Mouse (Mus musculus): ENCODE data around the gene Gm20489. TPM values are rescaled to one million over a fixed set of nuclear protein-coding genes. Genes with fewer than 3 reads are reported as not detected.

Gm20489 gene
- polyA plus RNA-seq (2015; fragmentation: Nextera tagmentation; extraction: Ambion mirVana), result not detected in 2 replicates

DNA sequence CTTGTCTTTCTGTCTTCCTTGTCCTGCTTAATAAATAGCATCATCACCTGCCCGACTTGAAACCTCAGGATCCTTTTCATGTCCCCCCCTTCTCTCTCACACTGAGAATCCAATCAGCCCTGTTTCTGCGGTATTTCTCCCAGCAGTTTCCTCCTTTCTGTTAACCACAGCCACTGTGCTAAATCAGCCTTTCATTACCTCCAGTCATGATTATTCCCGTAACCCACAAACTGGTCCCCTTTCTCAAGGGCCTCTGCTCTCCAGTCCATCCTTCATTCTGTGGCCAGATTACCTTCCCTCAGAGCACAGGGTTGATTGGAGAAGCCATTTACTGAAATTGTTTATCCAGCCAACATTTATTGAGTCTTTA lies at the start of gene Gm20489:
Gm20489 (minus strand) TSS at position 269 of the 370 bp plus-strand sequence.
- no peak for ATAC-seq (replicated peaks; ENCODE audit: insufficient number of reproducible peaks, insufficient read depth, low FRiP score, low read depth)
- Histone ChIP-seq H3K9ac (no peak within 1 kb of the TSS), H3K9me3 (replicated peaks) (no peaks in the 10 kb centered on the region), H3K4me1 (replicated peaks) (no peaks in the 10 kb centered on the region), H3K4me3 (peak within 1 kb of the TSS; percentile 21; the same call in 1 of the 2 replicates), H3K27me3 (no peaks in the 10 kb centered on the region), H3K27ac (no peak within 1 kb of the TSS), H3K36me3 (no peaks in the 10 kb centered on the region), H3K4me2 (peak within 1 kb of the TSS; percentile 15; the same call in 1 of the 2 replicates)
- 47% methylated on average over 3 of the region's 3 CpGs for WGBS

DNA sequence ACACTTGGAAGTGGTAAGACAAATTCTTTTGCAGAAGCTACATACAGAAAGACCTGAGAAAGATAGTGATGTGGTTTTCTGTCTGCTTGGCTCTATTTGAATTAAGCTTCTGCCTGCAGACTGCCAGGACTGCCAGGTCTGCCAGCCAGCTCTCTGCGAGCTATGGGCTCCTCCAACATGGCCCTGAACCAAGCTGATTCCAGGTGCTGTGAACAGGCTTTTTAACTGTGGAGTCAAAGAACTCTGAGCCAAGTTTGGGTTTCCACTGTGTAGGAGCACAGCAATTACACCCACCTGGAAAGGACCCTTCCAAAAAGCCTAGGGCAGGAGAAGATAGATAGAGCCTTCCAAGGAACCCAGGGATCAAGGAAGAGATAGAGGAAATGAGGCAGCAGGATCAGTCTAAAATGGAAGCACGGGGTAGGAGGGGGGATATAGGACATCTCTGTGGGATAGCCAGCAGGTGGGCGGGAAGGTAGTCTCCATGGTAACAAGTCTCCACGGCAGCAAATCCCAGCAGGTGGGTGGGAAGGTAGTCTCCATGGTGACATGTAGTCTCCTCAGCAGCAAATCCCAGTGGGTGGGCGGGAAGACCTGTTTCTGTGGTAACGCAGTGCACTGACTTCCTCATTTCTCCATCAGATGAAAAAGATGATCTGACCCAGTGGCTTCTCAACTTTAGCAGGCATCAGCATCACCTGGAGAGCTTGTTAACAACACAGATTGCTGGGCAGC lies 45.0 kb upstream of the Gm20489 start:
- WGBS, result 38% methylated on average over 6 of the region's 6 CpGs
- no peak overlapping the region for H3K4me2 ChIP-seq

DNA sequence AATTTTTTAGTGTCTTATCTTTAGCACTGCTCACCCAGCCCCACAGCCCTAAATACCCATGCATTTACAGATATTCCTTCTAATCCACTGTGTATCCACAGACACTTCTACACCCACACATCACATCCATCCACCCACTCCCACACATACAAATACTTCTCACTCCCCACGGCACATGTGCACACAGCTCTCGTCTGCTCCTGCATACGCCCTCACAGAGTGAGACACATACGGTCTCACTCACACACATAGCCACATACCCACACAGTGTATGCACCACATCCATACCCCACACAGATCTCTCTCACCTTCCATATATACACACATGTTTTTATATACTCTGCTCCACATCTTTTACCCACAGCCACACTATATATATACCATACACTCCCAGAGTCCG lies 40.5 kb upstream of the Gm20489 start:
- Histone ChIP-seq H3K4me2 (no peak overlapping the region), H3K4me3 (no peak overlapping the region), H3K27me3 (no peaks in the 10 kb centered on the region; the same call in 1 of the 2 replicates), H3K9me3 (replicated peaks) (no peaks in the 10 kb centered on the region), H3K27ac (no peak overlapping the region), H3K36me3 (no peaks in the 10 kb centered on the region), H3K9ac (no peak overlapping the region), H3K4me1 (replicated peaks) (no peaks in the 10 kb centered on the region)
- WGBS, result 77% methylated on average over 5 of the region's 5 CpGs
- no peak for ATAC-seq (replicated peaks; ENCODE audit: insufficient number of reproducible peaks, insufficient read depth, low FRiP score, low read depth)

More for the DNA sequence above, 45.0 kb upstream of the Gm20489 start:
- H3K9ac ChIP-seq, result no peak overlapping the region
- H3K27me3 ChIP-seq, result no peaks in the 10 kb centered on the region
- H3K36me3 ChIP-seq, result no peaks in the 10 kb centered on the region
- no peaks in the 10 kb centered on the region for H3K9me3 ChIP-seq (replicated peaks)
- no peak overlapping the region for H3K27ac ChIP-seq
- H3K4me3 ChIP-seq, result no peak overlapping the region
- ATAC-seq (replicated peaks; ENCODE audit: insufficient number of reproducible peaks, insufficient read depth, low FRiP score, low read depth), result no peak
- H3K4me1 ChIP-seq (replicated peaks), result no peaks in the 10 kb centered on the region

DNA sequence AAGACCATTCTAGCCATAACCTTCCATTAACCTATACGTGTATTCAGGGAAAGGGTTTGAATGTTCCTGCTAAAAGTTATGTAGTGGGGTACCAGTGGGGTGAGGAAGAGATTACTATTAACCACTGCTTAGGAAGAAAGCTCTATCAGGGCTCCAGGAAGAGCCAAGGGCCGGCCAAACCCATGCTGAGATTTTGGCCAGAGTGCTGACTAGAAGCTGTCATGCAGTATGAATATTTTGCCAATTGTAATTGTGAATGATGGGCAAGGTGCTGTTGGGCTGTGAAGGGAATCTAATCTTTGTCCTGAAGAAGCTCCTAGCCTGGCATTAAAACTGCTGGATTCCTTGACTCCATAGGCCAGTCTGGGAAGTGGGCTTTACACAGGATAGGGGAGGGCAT lies 35.8 kb upstream of the Gm20489 start:
- Histone ChIP-seq H3K4me3 (no peak overlapping the region), H3K36me3 (no peaks in the 10 kb centered on the region), H3K4me1 (replicated peaks) (peaks cover 2% of the 10 kb centered on the region; the same call in 1 of the 2 replicates), H3K9ac (no peak overlapping the region), H3K27ac (no peak overlapping the region), H3K9me3 (replicated peaks) (no peaks in the 10 kb centered on the region), H3K4me2 (no peak overlapping the region), H3K27me3 (no peaks in the 10 kb centered on the region; the same call in 1 of the 2 replicates)
- 48% methylated on average over 2 of the region's 2 CpGs for WGBS
- no peak for ATAC-seq (replicated peaks; ENCODE audit: insufficient number of reproducible peaks, insufficient read depth, low FRiP score, low read depth)

DNA sequence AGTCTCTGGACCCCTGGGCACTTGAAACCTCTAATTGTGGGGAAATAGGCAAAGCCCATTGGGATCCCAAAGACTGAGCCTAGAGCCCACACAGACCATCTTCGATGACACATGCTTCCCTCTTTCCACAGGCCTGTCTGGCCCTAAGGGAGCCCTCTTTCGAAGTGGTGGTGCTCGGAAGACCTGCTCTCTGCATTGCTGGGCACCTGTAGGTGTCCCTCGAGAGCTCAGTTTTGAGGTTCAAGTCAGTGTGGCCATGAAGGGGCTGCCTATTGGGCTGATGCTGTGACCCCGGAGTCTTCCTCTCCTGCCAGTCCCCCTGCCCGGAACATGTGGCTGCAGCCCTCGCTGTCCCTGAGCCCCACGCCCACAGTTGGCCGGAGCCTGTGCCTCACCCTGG lies 32.8 kb upstream of the Gm20489 start:
- H3K4me3 ChIP-seq, result no peak overlapping the region
- H3K27ac ChIP-seq, result no peak overlapping the region
- H3K4me1 ChIP-seq (replicated peaks), result peaks cover 2% of the 10 kb centered on the region; the same call in 1 of the 2 replicates
- 79% methylated on average over 9 of the region's 9 CpGs for WGBS
- no peaks in the 10 kb centered on the region for H3K9me3 ChIP-seq (replicated peaks)
- no peak overlapping the region for H3K4me2 ChIP-seq
- H3K9ac ChIP-seq, result no peak overlapping the region
- ATAC-seq (replicated peaks; ENCODE audit: insufficient number of reproducible peaks, insufficient read depth, low FRiP score, low read depth), result no peak
- H3K36me3 ChIP-seq, result no peaks in the 10 kb centered on the region; the same call in 1 of the 2 replicates
- no peaks in the 10 kb centered on the region for H3K27me3 ChIP-seq

DNA sequence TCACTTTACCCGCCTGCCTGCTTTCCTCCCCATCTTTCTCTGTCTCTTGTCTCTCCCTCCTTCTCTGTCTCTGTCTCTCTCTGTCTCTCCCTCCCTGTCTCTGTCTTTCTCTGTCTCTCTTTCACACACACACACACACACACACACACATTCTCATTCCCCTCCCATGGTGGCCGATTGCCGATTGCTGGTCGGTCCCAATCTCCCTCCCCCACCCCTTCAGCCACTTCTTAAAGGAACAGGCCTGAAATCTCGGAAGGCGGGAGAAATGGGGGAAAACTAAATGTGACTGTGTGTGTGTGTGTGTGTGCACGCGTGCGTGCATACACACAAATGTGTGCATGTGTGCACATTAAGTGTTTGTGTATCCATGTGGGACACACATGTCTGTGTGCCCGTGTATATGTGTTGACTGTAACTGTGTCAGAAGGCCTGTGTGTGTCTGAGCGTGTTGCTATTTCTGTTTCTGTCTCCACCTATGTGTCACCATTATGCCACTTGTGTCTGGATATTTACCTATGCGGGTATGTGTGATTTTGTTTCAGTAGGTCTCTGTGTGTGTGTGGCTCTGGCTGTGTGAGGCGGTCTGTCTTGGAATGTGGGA lies 31.7 kb upstream of the Gm20489 start:
- WGBS, result 33% methylated on average over 13 of the region's 13 CpGs
- Histone ChIP-seq H3K9me3 (replicated peaks) (no peaks in the 10 kb centered on the region), H3K4me3 (peak overlapping the region; percentile 41), H3K9ac (no peak overlapping the region), H3K4me1 (replicated peaks) (peaks cover 2% of the 10 kb centered on the region; the same call in 1 of the 2 replicates), H3K27ac (no peak overlapping the region), H3K36me3 (peaks cover 5% of the 10 kb centered on the region; the same call in 1 of the 2 replicates), H3K4me2 (peak overlapping the region; percentile 62), H3K27me3 (no peaks in the 10 kb centered on the region)
- ATAC-seq (replicated peaks; ENCODE audit: insufficient number of reproducible peaks, insufficient read depth, low FRiP score, low read depth), result no peak

DNA sequence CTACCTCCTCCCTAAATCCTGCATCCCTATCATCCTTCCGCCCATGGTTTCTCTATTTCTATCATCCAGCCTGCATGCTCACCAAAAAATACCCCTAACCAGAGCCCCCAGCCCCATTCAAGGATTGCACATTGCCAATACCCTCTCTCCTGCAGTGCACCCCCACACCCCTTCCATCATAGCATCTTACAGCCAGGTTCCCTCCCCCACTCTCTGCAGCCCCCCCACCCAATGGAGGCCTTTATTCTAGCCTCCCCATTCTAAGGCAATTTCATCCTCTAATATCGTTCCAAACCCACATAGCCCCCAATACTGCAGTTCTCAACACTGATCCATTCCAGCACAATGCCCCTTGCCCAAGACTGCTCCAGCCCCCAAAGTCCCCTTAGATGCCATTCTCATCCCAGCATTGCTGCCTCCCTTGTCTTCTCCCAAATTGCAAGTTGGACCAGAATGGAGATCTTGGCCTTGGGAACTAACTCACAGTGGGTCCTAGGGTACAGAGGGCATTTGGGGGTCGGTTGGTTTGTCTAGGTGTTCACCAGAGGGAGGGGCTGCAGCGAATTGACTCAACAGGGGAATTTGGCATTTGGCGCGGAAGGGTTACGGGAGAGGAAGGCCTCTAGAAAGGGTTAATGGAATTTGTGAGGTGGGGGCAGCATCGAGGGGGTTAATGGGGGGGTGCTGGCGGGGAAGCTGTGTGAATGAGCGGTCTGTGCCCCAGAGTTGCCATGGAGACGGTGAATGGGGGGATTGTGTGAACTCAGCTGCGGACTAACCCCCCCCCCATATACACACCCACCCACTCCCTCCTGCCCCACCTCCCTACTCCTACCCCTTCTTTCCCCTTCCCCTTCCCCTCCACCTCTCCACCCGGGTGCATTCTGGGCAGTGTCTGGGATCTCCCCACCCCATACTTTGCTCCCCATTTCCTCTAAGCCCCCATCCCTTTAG lies 30.9 kb upstream of the Gm20489 start:
- Histone ChIP-seq H3K4me1 (replicated peaks) (peaks cover 2% of the 10 kb centered on the region; the same call in 1 of the 2 replicates), H3K9ac (no peak overlapping the region), H3K9me3 (replicated peaks) (no peaks in the 10 kb centered on the region), H3K27me3 (no peaks in the 10 kb centered on the region), H3K27ac (no peak overlapping the region), H3K4me3 (peak overlapping the region; percentile 41), H3K36me3 (peaks cover 10% of the 10 kb centered on the region; the same call in 1 of the 2 replicates), H3K4me2 (peak overlapping the region; percentile 62)
- ATAC-seq (replicated peaks; ENCODE audit: insufficient number of reproducible peaks, insufficient read depth, low FRiP score, low read depth), result no peak
- 28% methylated on average over 13 of the region's 13 CpGs for WGBS

DNA sequence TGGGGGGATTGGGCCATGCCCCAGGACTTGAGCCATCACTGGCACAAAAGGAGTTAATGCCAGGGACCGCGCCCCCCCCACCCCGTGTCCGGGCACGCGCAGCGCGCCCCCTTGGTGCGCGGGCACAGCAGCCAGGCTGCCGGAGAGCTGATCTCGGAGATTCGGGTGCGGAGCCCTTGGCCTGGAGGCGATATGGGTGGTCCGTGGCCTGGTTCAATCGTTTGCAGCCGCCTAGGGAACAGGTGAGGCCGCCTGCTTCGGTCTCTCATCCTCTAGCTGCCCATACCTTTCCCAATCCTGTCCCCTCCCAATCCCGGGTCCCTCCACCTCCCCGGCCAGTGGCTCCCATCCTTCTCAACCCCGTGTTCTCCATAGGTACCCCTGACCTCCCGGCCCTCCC lies 30.2 kb upstream of the Gm20489 start, which contains the start of gene Nlgn3:
Nlgn3 (plus strand) TSS at position 114 of the 400 bp plus-strand sequence.
- ATAC-seq (replicated peaks; ENCODE audit: insufficient number of reproducible peaks, insufficient read depth, low FRiP score, low read depth), result no peak
- Histone ChIP-seq H3K9ac (no peak within 1 kb of the TSS), H3K36me3 (peaks cover 14% of the 10 kb centered on the region; the same call in 1 of the 2 replicates), H3K4me3 (peak within 1 kb of the TSS; percentile 41), H3K27me3 (no peaks in the 10 kb centered on the region), H3K4me2 (peak within 1 kb of the TSS; percentile 62), H3K27ac (no peak within 1 kb of the TSS), H3K9me3 (replicated peaks) (no peaks in the 10 kb centered on the region), H3K4me1 (replicated peaks) (peaks cover 2% of the 10 kb centered on the region; the same call in 1 of the 2 replicates)
- WGBS, result 18% methylated on average over 24 of the region's 24 CpGs

DNA sequence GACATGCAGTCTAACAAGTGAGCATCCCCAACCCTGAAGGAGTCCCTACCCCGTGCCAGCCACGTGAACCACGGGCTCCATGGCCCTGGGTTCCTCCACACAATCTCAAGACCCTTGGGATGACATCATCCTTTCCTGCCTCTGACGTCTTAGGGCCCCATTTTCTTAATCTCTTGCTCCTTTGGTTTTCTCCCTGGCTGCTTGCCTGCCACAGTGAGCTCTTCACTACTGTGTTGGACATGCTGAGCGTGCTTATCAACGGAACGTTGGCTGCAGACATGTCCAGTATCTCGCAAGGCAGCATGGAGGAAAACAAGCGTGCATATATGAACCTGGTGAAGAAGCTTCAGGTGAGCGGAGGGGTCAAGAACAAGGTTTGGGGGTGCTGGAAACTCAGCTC lies 21.3 kb upstream of the Gm20489 start:
- no peak for ATAC-seq (replicated peaks; ENCODE audit: insufficient number of reproducible peaks, insufficient read depth, low FRiP score, low read depth)
- Histone ChIP-seq H3K27ac (no peak overlapping the region), H3K36me3 (peaks cover 40% of the 10 kb centered on the region), H3K4me2 (no peak overlapping the region), H3K9me3 (replicated peaks) (no peaks in the 10 kb centered on the region), H3K9ac (no peak overlapping the region), H3K27me3 (no peaks in the 10 kb centered on the region), H3K4me1 (replicated peaks) (no peaks in the 10 kb centered on the region), H3K4me3 (no peak overlapping the region)
- WGBS, result 77% methylated on average over 10 of the region's 10 CpGs

DNA sequence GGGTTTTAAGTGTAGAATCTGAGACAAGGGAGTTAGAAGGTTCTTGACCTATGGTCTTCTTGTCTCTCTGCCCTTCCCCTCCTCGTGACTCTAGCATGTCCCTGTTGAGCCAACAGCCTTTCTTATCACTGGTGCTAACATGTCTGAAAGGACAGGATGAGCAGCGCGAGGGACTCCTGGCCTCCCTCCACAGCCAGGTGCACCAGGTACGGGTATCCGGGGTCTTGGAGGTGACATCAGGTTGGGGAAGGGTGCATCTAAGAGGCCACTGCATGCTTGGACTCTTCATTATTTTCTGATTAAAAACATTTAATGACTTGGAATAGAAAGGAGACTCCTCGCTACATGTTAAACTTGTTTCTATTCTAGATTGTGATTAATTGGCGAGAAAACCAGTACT lies 20.2 kb upstream of the Gm20489 start:
- ATAC-seq (replicated peaks; ENCODE audit: insufficient number of reproducible peaks, insufficient read depth, low FRiP score, low read depth), result no peak
- peaks cover 34% of the 10 kb centered on the region for H3K36me3 ChIP-seq

DNA sequence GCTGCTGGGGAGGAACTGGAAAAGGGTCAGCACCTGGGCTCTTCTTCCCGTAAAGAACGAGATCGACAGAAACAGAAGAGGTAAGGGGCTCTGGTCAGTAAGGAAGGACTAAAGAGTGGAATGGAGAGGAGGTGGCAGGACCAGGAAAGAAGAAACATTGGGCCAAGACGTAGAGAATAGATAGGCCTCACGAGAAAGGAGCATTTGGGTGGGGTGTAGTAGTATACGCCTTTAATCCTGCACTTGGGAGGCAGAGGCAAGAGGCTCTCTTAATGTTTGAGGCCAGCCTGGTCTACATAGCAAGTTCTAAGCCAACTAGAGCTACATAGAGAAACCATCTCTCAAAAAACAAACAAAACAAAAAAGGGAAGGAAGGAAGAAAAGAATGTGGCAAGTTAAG lies 19.6 kb upstream of the Gm20489 start:
- no peak overlapping the region for H3K9ac ChIP-seq
- no peak overlapping the region for H3K27ac ChIP-seq
- ATAC-seq (replicated peaks; ENCODE audit: insufficient number of reproducible peaks, insufficient read depth, low FRiP score, low read depth), result no peak
- 86% methylated on average over 6 of the region's 6 CpGs for WGBS
- H3K36me3 ChIP-seq, result peaks cover 32% of the 10 kb centered on the region
- no peak overlapping the region for H3K4me2 ChIP-seq
- H3K4me1 ChIP-seq (replicated peaks), result no peaks in the 10 kb centered on the region
- H3K9me3 ChIP-seq (replicated peaks), result no peaks in the 10 kb centered on the region
- H3K4me3 ChIP-seq, result no peak overlapping the region
- no peaks in the 10 kb centered on the region for H3K27me3 ChIP-seq

More for the DNA sequence above, 20.2 kb upstream of the Gm20489 start:
- WGBS, result 90% methylated on average over 7 of the region's 7 CpGs
- no peak overlapping the region for H3K4me2 ChIP-seq
- no peak overlapping the region for H3K9ac ChIP-seq
- no peak overlapping the region for H3K27ac ChIP-seq
- no peak overlapping the region for H3K4me3 ChIP-seq
- H3K27me3 ChIP-seq, result no peaks in the 10 kb centered on the region
- H3K4me1 ChIP-seq (replicated peaks), result no peaks in the 10 kb centered on the region
- no peaks in the 10 kb centered on the region for H3K9me3 ChIP-seq (replicated peaks)

Data from heart, embryonic 15.5 days (tissue).